Mouse (Mus musculus): Measurements from ENCODE around the gene Aplp2. TPM values are rescaled to one million over a fixed set of nuclear protein-coding genes. Genes with fewer than 3 reads are reported as not detected.

Gene Aplp2
- polyA plus RNA-seq, 1 experiment from 2014 or later = 204 TPM

GRCm38 (mm10) chr9:31210749-31211689, 596 bp downstream of the Aplp2 start:
- H3K27ac ChIP-seq (ENCODE audit: low read length) = peak overlapping the region; percentile 79
- H3K36me3 ChIP-seq (ENCODE audit: control insufficient read depth, insufficient read depth, low read length) = no peaks in the 10 kb centered on the region
- H3K4me3 ChIP-seq (ENCODE audit: low read length) = peak overlapping the region; percentile 94
- H3K4me1 ChIP-seq (ENCODE audit: control insufficient read depth, insufficient read depth, low read length) = peaks cover 12% of the 10 kb centered on the region
- no peaks in the 10 kb centered on the region for H3K27me3 ChIP-seq (replicated peaks; ENCODE audit: control insufficient read depth, insufficient read depth, low read length)
- under 1% methylated on average over 82 of the region's 93 CpGs for WGBS
- peak overlapping the region; percentile 90 for H3K4me2 ChIP-seq (ENCODE audit: low read depth, low read length)
- H3K9me3 ChIP-seq (ENCODE audit: control insufficient read depth, low read length) = no peaks in the 10 kb centered on the region
- ATAC-seq = peak; percentile 73
- peak overlapping the region; percentile 87 for H3K9ac ChIP-seq (ENCODE audit: low read depth, low read length)

GRCm38 (mm10) chr9:31210163-31210562, 1.5 kb downstream of the Aplp2 start:
- H3K9me3 ChIP-seq (ENCODE audit: control insufficient read depth, low read length) = no peaks in the 10 kb centered on the region
- no peak overlapping the region for H3K9ac ChIP-seq (ENCODE audit: low read depth, low read length)
- 20% methylated on average over 7 of the region's 7 CpGs for WGBS

GRCm38 (mm10) chr9:31209502-31209901, 2.1 kb downstream of the Aplp2 start:
- Histone ChIP-seq H3K27me3 (replicated peaks; ENCODE audit: control insufficient read depth, insufficient read depth, low read length) (no peaks in the 10 kb centered on the region), H3K4me1 (ENCODE audit: control insufficient read depth, insufficient read depth, low read length) (peaks cover 27% of the 10 kb centered on the region), H3K36me3 (ENCODE audit: control insufficient read depth, insufficient read depth, low read length) (no peaks in the 10 kb centered on the region), H3K27ac (ENCODE audit: low read length) (no peak overlapping the region), H3K9me3 (ENCODE audit: control insufficient read depth, low read length) (no peaks in the 10 kb centered on the region), H3K9ac (ENCODE audit: low read depth, low read length) (no peak overlapping the region), H3K4me2 (ENCODE audit: low read depth, low read length) (no peak overlapping the region), H3K4me3 (ENCODE audit: low read length) (no peak overlapping the region)
- no peak for ATAC-seq
- WGBS = 90% methylated on average over 1 of the region's 1 CpGs

More at GRCm38 (mm10) chr9:31210163-31210562, 1.5 kb downstream of the Aplp2 start:
- ATAC-seq = no peak
- peak overlapping the region; percentile 94 for H3K4me3 ChIP-seq (ENCODE audit: low read length)
- H3K4me2 ChIP-seq (ENCODE audit: low read depth, low read length) = peak overlapping the region; percentile 90
- H3K36me3 ChIP-seq (ENCODE audit: control insufficient read depth, insufficient read depth, low read length) = no peaks in the 10 kb centered on the region
- no peaks in the 10 kb centered on the region for H3K27me3 ChIP-seq (replicated peaks; ENCODE audit: control insufficient read depth, insufficient read depth, low read length)
- H3K4me1 ChIP-seq (ENCODE audit: control insufficient read depth, insufficient read depth, low read length) = peaks cover 20% of the 10 kb centered on the region
- H3K27ac ChIP-seq (ENCODE audit: low read length) = no peak overlapping the region

- no peak for ATAC-seq
- H3K9ac ChIP-seq (ENCODE audit: low read depth, low read length) = no peak overlapping the region
- H3K36me3 ChIP-seq (ENCODE audit: control insufficient read depth, insufficient read depth, low read length) = no peaks in the 10 kb centered on the region
- 73% methylated on average over 3 of the region's 3 CpGs for WGBS
- H3K27me3 ChIP-seq (replicated peaks; ENCODE audit: control insufficient read depth, insufficient read depth, low read length) = no peaks in the 10 kb centered on the region
- H3K4me1 ChIP-seq (ENCODE audit: control insufficient read depth, insufficient read depth, low read length) = peaks cover 26% of the 10 kb centered on the region
- H3K4me2 ChIP-seq (ENCODE audit: low read depth, low read length) = no peak overlapping the region
- H3K27ac ChIP-seq (ENCODE audit: low read length) = no peak overlapping the region
- no peaks in the 10 kb centered on the region for H3K9me3 ChIP-seq (ENCODE audit: control insufficient read depth, low read length)
- H3K4me3 ChIP-seq (ENCODE audit: low read length) = no peak overlapping the region
These were observed 3.9 kb downstream of the Aplp2 start for GRCm38 (mm10) chr9:31207732-31208131.

GRCm38 (mm10) chr9:31204722-31205121, 6.9 kb downstream of the Aplp2 start:
- no peak overlapping the region for H3K9ac ChIP-seq (ENCODE audit: low read depth, low read length)
- 0 out of 2 replicates have a peak overlapping the region, but pooled peaks have one; percentile 31 for H3K27ac ChIP-seq (ENCODE audit: low read length)
- peak; percentile 75 for ATAC-seq
- no peaks in the 10 kb centered on the region for H3K9me3 ChIP-seq (ENCODE audit: control insufficient read depth, low read length)
- H3K4me1 ChIP-seq (ENCODE audit: control insufficient read depth, insufficient read depth, low read length) = peaks cover 17% of the 10 kb centered on the region
- WGBS = 36% methylated on average over 6 of the region's 6 CpGs
- no peaks in the 10 kb centered on the region for H3K27me3 ChIP-seq (replicated peaks; ENCODE audit: control insufficient read depth, insufficient read depth, low read length)
- H3K4me2 ChIP-seq (ENCODE audit: low read depth, low read length) = no peak overlapping the region
- H3K36me3 ChIP-seq (ENCODE audit: control insufficient read depth, insufficient read depth, low read length) = no peaks in the 10 kb centered on the region
- no peak overlapping the region for H3K4me3 ChIP-seq (ENCODE audit: low read length)

GRCm38 (mm10) chr9:31203571-31204210, 7.9 kb downstream of the Aplp2 start:
- Histone ChIP-seq H3K4me1 (ENCODE audit: control insufficient read depth, insufficient read depth, low read length) (peaks cover 17% of the 10 kb centered on the region), H3K4me3 (ENCODE audit: low read length) (no peak overlapping the region), H3K36me3 (ENCODE audit: control insufficient read depth, insufficient read depth, low read length) (no peaks in the 10 kb centered on the region), H3K9me3 (ENCODE audit: control insufficient read depth, low read length) (no peaks in the 10 kb centered on the region), H3K27ac (ENCODE audit: low read length) (no peak overlapping the region), H3K9ac (ENCODE audit: low read depth, low read length) (no peak overlapping the region), H3K27me3 (replicated peaks; ENCODE audit: control insufficient read depth, insufficient read depth, low read length) (no peaks in the 10 kb centered on the region), H3K4me2 (ENCODE audit: low read depth, low read length) (no peak overlapping the region)
- no peak for ATAC-seq
- WGBS = 78% methylated on average over 16 of the region's 16 CpGs

GRCm38 (mm10) chr9:31203068-31203467, 8.5 kb downstream of the Aplp2 start:
- ATAC-seq = no peak
- no peaks in the 10 kb centered on the region for H3K36me3 ChIP-seq (ENCODE audit: control insufficient read depth, insufficient read depth, low read length)
- no peaks in the 10 kb centered on the region for H3K27me3 ChIP-seq (replicated peaks; ENCODE audit: control insufficient read depth, insufficient read depth, low read length)
- H3K4me1 ChIP-seq (ENCODE audit: control insufficient read depth, insufficient read depth, low read length) = peaks cover 17% of the 10 kb centered on the region
- H3K9ac ChIP-seq (ENCODE audit: low read depth, low read length) = no peak overlapping the region
- H3K4me3 ChIP-seq (ENCODE audit: low read length) = no peak overlapping the region
- no peak overlapping the region for H3K4me2 ChIP-seq (ENCODE audit: low read depth, low read length)
- no peak overlapping the region for H3K27ac ChIP-seq (ENCODE audit: low read length)
- no peaks in the 10 kb centered on the region for H3K9me3 ChIP-seq (ENCODE audit: control insufficient read depth, low read length)
- 78% methylated on average over 6 of the region's 6 CpGs for WGBS

GRCm38 (mm10) chr9:31198614-31199013, 13.0 kb downstream of the Aplp2 start:
- WGBS = 94% methylated on average over 3 of the region's 3 CpGs
- Histone ChIP-seq H3K36me3 (ENCODE audit: control insufficient read depth, insufficient read depth, low read length) (peaks cover 2% of the 10 kb centered on the region; the same call in 1 of the 2 replicates), H3K27me3 (replicated peaks; ENCODE audit: control insufficient read depth, insufficient read depth, low read length) (no peaks in the 10 kb centered on the region), H3K4me3 (ENCODE audit: low read length) (no peak overlapping the region), H3K9me3 (ENCODE audit: control insufficient read depth, low read length) (0 out of 2 replicates have a peak, but pooled peaks cover 2% of the 10 kb centered on the region), H3K4me2 (ENCODE audit: low read depth, low read length) (no peak overlapping the region), H3K27ac (ENCODE audit: low read length) (no peak overlapping the region), H3K9ac (ENCODE audit: low read depth, low read length) (no peak overlapping the region), H3K4me1 (ENCODE audit: control insufficient read depth, insufficient read depth, low read length) (no peaks in the 10 kb centered on the region)
- ATAC-seq = no peak

GRCm38 (mm10) chr9:31197782-31198181, 13.8 kb downstream of the Aplp2 start:
- no peak overlapping the region for H3K4me2 ChIP-seq (ENCODE audit: low read depth, low read length)
- H3K9ac ChIP-seq (ENCODE audit: low read depth, low read length) = no peak overlapping the region
- H3K36me3 ChIP-seq (ENCODE audit: control insufficient read depth, insufficient read depth, low read length) = peaks cover 6% of the 10 kb centered on the region; the same call in 1 of the 2 replicates
- no peaks in the 10 kb centered on the region for H3K27me3 ChIP-seq (replicated peaks; ENCODE audit: control insufficient read depth, insufficient read depth, low read length)
- WGBS = 87% methylated on average over 7 of the region's 7 CpGs
- no peak for ATAC-seq
- no peak overlapping the region for H3K4me3 ChIP-seq (ENCODE audit: low read length)
- H3K27ac ChIP-seq (ENCODE audit: low read length) = no peak overlapping the region
- no peaks in the 10 kb centered on the region for H3K4me1 ChIP-seq (ENCODE audit: control insufficient read depth, insufficient read depth, low read length)
- H3K9me3 ChIP-seq (ENCODE audit: control insufficient read depth, low read length) = 0 out of 2 replicates have a peak, but pooled peaks cover 3% of the 10 kb centered on the region

Data from intestine, embryonic 16.5 days (tissue).